ENCODE assay signal across 10 mouse cellular contexts in the genomic region with DNA sequence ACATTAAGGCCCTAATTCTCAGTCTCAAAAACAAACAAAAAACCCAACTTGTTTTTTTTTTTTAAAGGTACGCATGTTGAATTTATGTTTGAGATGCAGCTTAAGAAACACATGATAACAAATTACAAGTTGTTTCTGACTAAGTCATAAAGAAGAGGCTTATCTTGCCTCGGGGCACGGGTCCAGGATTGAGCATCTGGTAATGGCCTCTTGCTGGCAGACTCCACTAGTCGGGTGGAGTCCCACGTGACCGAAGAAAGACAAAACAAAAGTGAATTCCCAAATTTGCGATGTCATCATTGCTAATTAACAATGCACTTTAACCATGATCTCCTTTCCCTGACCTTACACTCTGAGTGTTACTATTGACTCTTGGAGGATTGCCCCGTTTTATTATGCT. TPM values are rescaled to one million over a fixed set of nuclear protein-coding genes. Genes with fewer than 3 reads are reported as not detected.
A peak's percentile ranks its signal among the peaks of the same experiment; 100 is the strongest.
DNase-seq lines count a peak whose midpoint lies in the region; ATAC-seq lines count a peak whose summit lies in the region.
"Had no signal": no experiment of that assay in that cellular context is flagged by ENCODE, and none has a peak within 500 bp of the region (broad histone marks: within the 10 kb centered on the region; RNA-seq: fewer than 3 reads in every experiment).

No protein-coding gene starts in this region.

- peak; percentile 74 for DNase-seq in left cerebral cortex, postnatal 4 days
- no peak for DNase-seq in left cerebral cortex, adult 9 months (ENCODE audit: low spot score in 2 of 2)
- DNase-seq in brain, adult 2 months (ENCODE audit: low read depth, low spot score) = peak; percentile 23
- DNase-seq in heart, adult 8-10 months (ENCODE audit: low spot score) = peak; percentile 81
- DNase-seq in ovary, postnatal 36 days (ENCODE audit: low spot score) = peak; percentile 72
- no peak for DNase-seq in layer of hippocampus, adult 11-12 months (ENCODE audit: low spot score)

- peaks cover 9% of the 10 kb centered on the region for H3K4me1 ChIP-seq in intestine, embryonic 16.5 days (ENCODE audit: control insufficient read depth, insufficient read depth, low read length)
- H3K4me1 ChIP-seq: embryonic facial prominence, embryonic 12.5 days had no signal

- ATAC-seq in intestine, embryonic 16.5 days = no peak

- H3K4me2 ChIP-seq in intestine, embryonic 16.5 days (ENCODE audit: low read depth, low read length) = no peak overlapping the region
- H3K4me2 ChIP-seq: embryonic facial prominence, embryonic 12.5 days; liver, embryonic 11.5 days had no signal

- peaks cover 2% of the 10 kb centered on the region; the same call in 1 of the 2 replicates for H3K9me3 ChIP-seq in intestine, embryonic 16.5 days (ENCODE audit: control insufficient read depth, low read length)
- H3K9me3 ChIP-seq: embryonic facial prominence, embryonic 12.5 days had no signal

- H3K4me3 ChIP-seq in intestine, embryonic 16.5 days (ENCODE audit: low read length) = no peak overlapping the region
- H3K4me3 ChIP-seq: embryonic facial prominence, embryonic 12.5 days had no signal

- no peaks in the 10 kb centered on the region for H3K27me3 ChIP-seq in intestine, embryonic 16.5 days (replicated peaks; ENCODE audit: control insufficient read depth, insufficient read depth, low read length)
- H3K27me3 ChIP-seq: embryonic facial prominence, embryonic 12.5 days had no signal

- no peak overlapping the region for H3K9ac ChIP-seq in intestine, embryonic 16.5 days (ENCODE audit: low read depth, low read length)
- H3K9ac ChIP-seq: embryonic facial prominence, embryonic 12.5 days had no signal

- no peaks in the 10 kb centered on the region for H3K36me3 ChIP-seq in intestine, embryonic 16.5 days (ENCODE audit: control insufficient read depth, insufficient read depth, low read length)
- H3K36me3 ChIP-seq: embryonic facial prominence, embryonic 12.5 days had no signal

- no peak overlapping the region for H3K27ac ChIP-seq in intestine, embryonic 16.5 days (ENCODE audit: low read length)
- H3K27ac ChIP-seq: embryonic facial prominence, embryonic 12.5 days had no signal

- intact Hi-C loops in left cerebral cortex, postnatal 4 days (cut with DNase I) = no loop called here

- WGBS in intestine, embryonic 16.5 days = 67% methylated on average over 8 of the region's 8 CpGs

RNA-seq across cellular contexts. Expression of a gene that starts 6.8 kb away (rescaled TPM):
- 1 to 10 TPM; 1.9 to 3.0 TPM for total RNA-seq in left cerebral cortex, postnatal 4 days (2021)
- total RNA-seq in heart, adult 8-10 months (2022) = 1 to 10 TPM; 3.4 to 4.9 (median 4.9) TPM
- 8.6 and 8.8 TPM in 2 replicates for polyA plus RNA-seq in intestine, embryonic 16.5 days (2015; fragmentation: Nextera tagmentation; extraction: Ambion mirVana)

RNA-seq across cellular contexts. Expression of a gene that starts 34.6 kb away (rescaled TPM):
- total RNA-seq in left cerebral cortex, postnatal 4 days (2021) = 1 to 10 TPM; 3.1 to 3.5 TPM
- total RNA-seq in heart, adult 8-10 months (2022) = not detected
- polyA plus RNA-seq in intestine, embryonic 16.5 days (2015; fragmentation: Nextera tagmentation; extraction: Ambion mirVana) = 115 and 144 TPM in 2 replicates

RNA-seq across cellular contexts. Expression of a gene that starts 35.9 kb away (rescaled TPM):
- total RNA-seq in left cerebral cortex, postnatal 4 days (2021) = 10 to 100 TPM; 46.4 to 49.0 TPM
- total RNA-seq in heart, adult 8-10 months (2022) = 1 to 10 TPM in 2 of 4 experiments, under 1 TPM in 2; 0.79 to 1.6 (median 0.97) TPM
- 1.9 and 2.7 TPM in 2 replicates for polyA plus RNA-seq in intestine, embryonic 16.5 days (2015; fragmentation: Nextera tagmentation; extraction: Ambion mirVana)
- total RNA-seq: hematopoietic stem cell, adult 5-6 weeks had no signal

RNA-seq across cellular contexts. Expression of a gene that starts 47.8 kb away (rescaled TPM):
- total RNA-seq in left cerebral cortex, postnatal 4 days (2021) = 1 to 10 TPM; 1.6 to 2.5 TPM
- 1 to 10 TPM in 3 of 4 experiments, under 1 TPM in 1; 0.98 to 2.2 (median 1.7) TPM for total RNA-seq in heart, adult 8-10 months (2022)
- polyA plus RNA-seq in intestine, embryonic 16.5 days (2015; fragmentation: Nextera tagmentation; extraction: Ambion mirVana) = 19.1 and 23.3 TPM in 2 replicates

Comparison
In these comparisons a context has a peak if more than half of its experiments do, and no peak if none do; other contexts are left out.
1. DNase-seq: peak in left cerebral cortex, postnatal 4 days (single experiment), brain, adult 2 months (single experiment), heart, adult 8-10 months (single experiment) and ovary, postnatal 36 days (single experiment); none in left cerebral cortex, adult 9 months (0 of 2) and layer of hippocampus, adult 11-12 months (single experiment).
2. RNA of a gene that starts 35.9 kb away (total RNA-seq): 46.4 to 49.0 TPM in left cerebral cortex, postnatal 4 days; 0.79 to 1.6 TPM in heart, adult 8-10 months; every median in the first group is over 10 times any median in the second.